Mouse (Mus musculus) heart, adult 2 months (tissue): Measurements from ENCODE around the gene Scel. TPM values are rescaled to one million over a fixed set of nuclear protein-coding genes. Genes with fewer than 3 reads are reported as not detected.

Source experiments
- DNase-seq, 2 experiments: peaks; one replicate each; pipeline ENCODE4 v3.0.0; 2021
- H3K27ac ChIP-seq: fragments of 200-600 bp; 2 replicates; pipeline ENCODE4 v1.8.1; 2022
- H3K27me3 ChIP-seq: fragments of 200-500 bp; 2 replicates; pipeline ENCODE4 v1.6.1; 2012; ENCODE audit warnings: mild to moderate bottlenecking, low read length, inconsistent platforms, mixed read lengths; ENCODE audit not compliant: control insufficient read depth, insufficient read depth
- H3K36me3 ChIP-seq: fragments of 200-500 bp; 2 replicates; pipeline ENCODE4 v1.6.1; 2012; ENCODE audit warnings: low read length, inconsistent platforms; ENCODE audit not compliant: control insufficient read depth, insufficient read depth
- H3K4me1 ChIP-seq: fragments of 200-500 bp; 2 replicates; pipeline ENCODE4 v1.6.1; 2011; ENCODE audit warnings: low read length; ENCODE audit not compliant: control insufficient read depth, insufficient read depth
- H3K4me3 ChIP-seq: fragments of 200-600 bp; 2 replicates; pipeline ENCODE4 v1.8.1; 2022
- H3K79me2 ChIP-seq: fragments of 200-500 bp; replicated peaks from 2 replicates; pipeline ENCODE4 v1.6.1; 2012; ENCODE audit warnings: mild to moderate bottlenecking, inconsistent platforms, low read length, moderate library complexity, mixed read lengths; ENCODE audit not compliant: control insufficient read depth, insufficient read depth
- H3K9ac ChIP-seq: fragments of 200-500 bp; 2 replicates; pipeline ENCODE4 v1.6.1; 2012; ENCODE audit warnings: low read depth, mild to moderate bottlenecking, control low read depth, inconsistent platforms, low read length, mixed read lengths
- CTCF ChIP-seq: fragments of 200-600 bp; IDR thresholded peaks from 2 replicates; pipeline ENCODE4 v1.8.1; 2022; ENCODE audit warnings: antibody characterized with exemption, mild to moderate bottlenecking, moderate library complexity
- EP300 ChIP-seq: fragments of 200-500 bp; IDR thresholded peaks from 2 replicates; pipeline ENCODE4 v1.6.1; 2011; ENCODE audit warnings: low read depth, low read length, control low read depth; ENCODE audit not compliant: insufficient read depth
- POLR2A ChIP-seq: fragments of 200-500 bp; IDR thresholded peaks from 2 replicates; pipeline ENCODE4 v1.6.1; 2011; ENCODE audit warnings: mild to moderate bottlenecking, low read depth, low read length, control low read depth; ENCODE audit not compliant: insufficient read depth
- WGBS: fragments of 180-500 bp; shearing (Covaris S2); methylation state at CpG from one replicate; pipeline ENCODE4 v1.1.7; 2018; 5-methylcytosine and 5-hydroxymethylcytosine counted together
- intact Hi-C: fragments of 180-260 bp; cut with DNase I; formaldehyde crosslinking; loops from one replicate; pipeline ENCODE4 v1.15.1; 2025
- polyA plus RNA-seq: library from polyadenylated mRNA; depleted of rRNA; stranded (reverse); fragments of >200 nt; gene quantifications from 2 replicates; pipeline ENCODE4 v1.2.3, GENCODE M21; 2012
- total RNA-seq, 2 experiments: library from RNA; stranded (reverse); gene quantifications; 2 replicates each; pipeline ENCODE4 v1.2.3; 2021

Scel gene
- total and polyA plus RNA-seq, 3 experiments: 0.11 to 0.42 (median 0.21) TPM

DNA sequence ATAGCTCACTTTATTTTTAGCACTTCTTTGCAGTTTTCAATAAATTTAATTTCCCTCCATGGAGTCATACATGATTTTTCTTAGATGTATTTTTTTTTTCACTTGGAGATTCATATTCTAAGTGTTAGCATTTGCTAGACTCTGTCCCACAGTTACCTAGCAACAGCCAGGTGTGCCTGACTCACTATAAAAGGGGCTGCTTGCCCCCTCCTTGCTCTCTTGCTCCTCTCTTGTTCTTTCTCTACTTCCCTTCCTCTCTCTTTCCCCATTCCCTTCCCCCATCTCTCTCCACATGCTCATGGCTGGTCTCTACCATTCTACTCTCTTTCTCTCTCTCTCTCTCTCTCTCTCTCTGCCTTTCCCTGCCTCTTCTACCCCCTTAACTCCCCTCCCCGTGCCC, 14.1 kb upstream of the Scel start:
- 52% methylated on average over 1 of the region's 1 CpGs for WGBS
- no peak overlapping the region for H3K4me3 ChIP-seq
- no peak overlapping the region for H3K27ac ChIP-seq
- H3K36me3 ChIP-seq: no peaks in the 10 kb centered on the region
- no peak overlapping the region for H3K9ac ChIP-seq
- intact Hi-C loops: no loop called here
- no peaks in the 10 kb centered on the region for H3K79me2 ChIP-seq
- no peaks in the 10 kb centered on the region for H3K4me1 ChIP-seq
- H3K27me3 ChIP-seq: no peaks in the 10 kb centered on the region
- TF ChIP-seq POLR2A (no peak), EP300 (no peak), CTCF (no peak)
- no peak for DNase-seq

DNA sequence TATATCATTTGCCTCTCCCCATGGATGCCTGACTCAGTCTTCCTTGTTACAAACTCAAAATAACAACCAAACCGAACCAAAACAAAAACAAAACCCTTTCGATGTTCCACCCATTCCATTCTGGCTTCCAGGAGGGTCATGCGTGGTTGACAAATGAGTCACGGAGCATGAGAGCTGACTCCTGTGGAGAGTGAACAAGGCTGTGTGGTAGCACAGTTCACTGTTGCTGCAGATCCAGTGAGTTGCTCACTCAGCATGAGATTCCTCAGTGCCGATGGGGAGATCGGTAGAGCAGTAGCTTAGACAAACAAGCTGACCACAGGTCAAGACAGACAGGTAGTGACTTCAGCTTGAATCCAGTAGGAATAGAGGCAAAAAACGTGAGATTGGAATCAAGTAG, 12.8 kb upstream of the Scel start:
- Histone ChIP-seq H3K36me3 (no peaks in the 10 kb centered on the region), H3K79me2 (no peaks in the 10 kb centered on the region), H3K4me3 (no peak overlapping the region), H3K27me3 (no peaks in the 10 kb centered on the region), H3K27ac (no peak overlapping the region), H3K9ac (no peak overlapping the region), H3K4me1 (no peaks in the 10 kb centered on the region)
- TF ChIP-seq EP300 (no peak), CTCF (no peak), POLR2A (no peak)
- WGBS: 46% methylated on average over 7 of the region's 7 CpGs
- intact Hi-C loops: no loop called here
- no peak for DNase-seq

DNA sequence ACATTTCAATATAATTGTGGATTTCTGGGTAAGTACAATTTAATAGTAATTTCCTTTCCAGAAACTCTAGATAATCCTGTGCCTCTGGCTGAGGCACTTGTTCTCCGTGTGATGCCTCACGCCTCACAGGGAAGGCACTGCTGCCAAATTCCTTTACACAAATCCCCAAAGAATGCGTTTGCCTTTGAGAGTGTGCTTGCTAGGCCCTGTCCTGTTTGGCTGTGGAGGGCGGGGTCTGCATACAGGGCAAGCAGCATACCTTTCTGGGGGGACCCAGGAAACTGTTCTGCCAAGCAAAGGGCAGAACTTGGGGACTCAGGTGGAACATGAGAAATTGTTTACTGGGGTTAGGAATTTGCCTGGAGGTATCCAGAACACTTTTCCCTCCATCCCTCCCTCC, 12.2 kb upstream of the Scel start:
- 26% methylated on average over 4 of the region's 4 CpGs for WGBS
- H3K4me3 ChIP-seq: no peak overlapping the region
- H3K27me3 ChIP-seq: no peaks in the 10 kb centered on the region
- no peak overlapping the region for H3K9ac ChIP-seq
- no peak overlapping the region for H3K27ac ChIP-seq
- no peaks in the 10 kb centered on the region for H3K4me1 ChIP-seq
- DNase-seq: no peak
- no peaks in the 10 kb centered on the region for H3K79me2 ChIP-seq
- intact Hi-C loops: no loop called here
- H3K36me3 ChIP-seq: no peaks in the 10 kb centered on the region
- TF ChIP-seq CTCF (no peak), POLR2A (no peak), EP300 (no peak)

DNA sequence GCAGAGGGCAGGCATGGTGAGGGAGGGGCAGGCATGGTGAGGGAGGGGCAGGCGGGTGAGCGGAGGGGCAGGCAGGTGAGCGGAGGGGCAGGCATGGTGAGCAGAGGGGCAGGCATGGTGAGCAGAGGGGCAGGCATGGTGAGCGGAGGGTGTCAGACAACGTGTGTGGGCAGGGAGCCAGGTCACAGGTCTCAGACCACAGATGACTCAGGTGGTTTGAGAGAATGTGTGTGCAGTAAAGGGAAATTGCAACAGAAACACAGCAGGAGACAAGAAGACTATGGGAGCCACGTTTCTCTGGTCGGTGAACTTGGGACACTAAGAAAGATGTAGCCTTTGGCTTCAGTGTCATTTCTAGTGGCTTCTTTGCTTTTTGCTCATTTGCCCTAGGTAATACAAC, 8.6 kb upstream of the Scel start:
- no peaks in the 10 kb centered on the region for H3K79me2 ChIP-seq
- TF ChIP-seq POLR2A (no peak), EP300 (no peak), CTCF (no peak)
- no peak for DNase-seq
- H3K4me3 ChIP-seq: no peak overlapping the region
- H3K4me1 ChIP-seq: no peaks in the 10 kb centered on the region
- 72% methylated on average over 7 of the region's 7 CpGs for WGBS
- H3K27me3 ChIP-seq: no peaks in the 10 kb centered on the region
- no peak overlapping the region for H3K27ac ChIP-seq
- no peak overlapping the region for H3K9ac ChIP-seq
- intact Hi-C loops: no loop called here
- no peaks in the 10 kb centered on the region for H3K36me3 ChIP-seq

DNA sequence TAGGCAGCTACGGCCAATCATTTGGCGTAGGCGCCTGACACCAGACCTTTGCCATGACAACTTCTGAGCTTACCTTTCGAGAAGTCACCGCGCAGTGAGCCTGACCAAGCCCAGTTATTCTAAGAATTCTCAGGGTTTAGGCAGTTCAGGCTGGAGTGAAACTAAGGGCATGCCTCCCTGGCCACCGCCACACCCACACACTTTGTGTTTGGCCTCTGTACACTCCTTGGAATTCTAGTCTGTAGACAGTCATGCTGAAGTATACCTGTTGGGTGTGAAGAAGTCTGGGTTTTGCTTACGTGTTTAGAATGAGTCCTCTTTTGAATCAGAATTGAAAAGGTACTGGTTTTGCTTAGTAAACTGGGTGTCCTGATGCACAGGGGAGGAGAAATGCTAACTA, 3.6 kb upstream of the Scel start:
- no peaks in the 10 kb centered on the region for H3K27me3 ChIP-seq
- no peaks in the 10 kb centered on the region for H3K4me1 ChIP-seq
- DNase-seq: no peak
- H3K9ac ChIP-seq: no peak overlapping the region
- H3K27ac ChIP-seq: no peak overlapping the region
- no peak overlapping the region for H3K4me3 ChIP-seq
- intact Hi-C loops: no loop called here
- H3K36me3 ChIP-seq: no peaks in the 10 kb centered on the region
- no peaks in the 10 kb centered on the region for H3K79me2 ChIP-seq
- WGBS: 94% methylated on average over 8 of the region's 8 CpGs
- TF ChIP-seq POLR2A (no peak), EP300 (no peak)

DNA sequence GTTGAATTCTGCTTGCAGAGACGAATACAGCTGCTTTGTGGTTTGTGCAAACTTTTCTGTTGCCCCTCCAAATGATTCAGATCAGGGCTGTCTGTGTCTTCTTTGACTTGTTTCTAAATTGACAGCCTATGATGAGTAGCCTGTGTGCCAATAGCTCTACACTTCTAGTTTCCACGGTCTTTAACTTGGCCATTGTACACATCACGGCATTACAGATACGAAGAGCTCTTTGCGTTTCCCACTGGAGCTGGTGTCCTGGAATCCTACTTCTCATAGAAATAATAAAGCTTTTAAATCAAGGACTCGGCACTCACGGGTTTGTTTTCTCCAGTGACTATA, 300 bp downstream of the Scel start:
- no peak overlapping the region for H3K27ac ChIP-seq
- H3K4me1 ChIP-seq: no peaks in the 10 kb centered on the region
- H3K36me3 ChIP-seq: no peaks in the 10 kb centered on the region
- H3K79me2 ChIP-seq: no peaks in the 10 kb centered on the region
- WGBS: 70% methylated on average over 7 of the region's 7 CpGs
- intact Hi-C loops: no loop called here
- TF ChIP-seq EP300 (no peak), POLR2A (no peak), CTCF (no peak)
- 0 out of 2 replicates have a peak, but pooled peaks cover 1% of the 10 kb centered on the region for H3K27me3 ChIP-seq
- no peak overlapping the region for H3K9ac ChIP-seq
- no peak for DNase-seq
- no peak overlapping the region for H3K4me3 ChIP-seq
